Mouse (Mus musculus): ENCODE data around the gene Fam149b. TPM values are rescaled to one million over a fixed set of nuclear protein-coding genes. Genes with fewer than 3 reads are reported as not detected.

The Fam149b gene
- total RNA-seq, 1 experiment: 19.6 TPM

- in situ Hi-C loops (cut with MboI; ENCODE audit: low sequenced_read_pairs in 2 of 2, unreplicated experiment in 2 of 2): no loop called here
- Histone ChIP-seq H3K27ac (ENCODE audit: insufficient read depth, low read depth, low read length, poor library complexity, severe bottlenecking) (no peak overlapping the region), H3K4me3 (ENCODE audit: insufficient read depth in 1 of 2, low read depth in 1 of 2, low read length in 2 of 2, poor library complexity in 1 of 2, severe bottlenecking in 1 of 2) (no peak overlapping the region), H3K9ac (ENCODE audit: insufficient read depth, low read depth, low read length, poor library complexity, severe bottlenecking) (no peak overlapping the region), H3K36me3 (ENCODE audit: control insufficient read depth, insufficient read depth, low read length, poor library complexity, severe bottlenecking) (peaks cover 3% of the 10 kb centered on the region; the same call in 1 of the 2 replicates), H3K4me1 (ENCODE audit: control insufficient read depth in 2 of 2, insufficient read depth in 2 of 2, low read length in 2 of 2, poor library complexity in 1 of 2) (no peaks in the 10 kb centered on the region), H3K9me3 (ENCODE audit: control insufficient read depth, insufficient read depth, low read depth, low read length) (no peaks in the 10 kb centered on the region)
- no peak for DNase-seq (ENCODE audit: low read depth, low spot score)
- no peak for TF ChIP-seq HCFC1 (IDR thresholded peaks at IDR 0.05; ENCODE audit: borderline replicate concordance, insufficient read depth, low read length)
- TF ChIP-seq MAFK (IDR thresholded peaks at IDR 0.05; ENCODE audit: insufficient read depth, low read depth, low read length): no peak
- TF ChIP-seq CHD2 (IDR thresholded peaks at IDR 0.05; ENCODE audit: low read depth, low read length): no peak
- no peak for TF ChIP-seq ZC3H11A (IDR thresholded peaks at IDR 0.05; ENCODE audit: borderline replicate concordance, low read depth, low read length)
- TF ChIP-seq ZNF384 (IDR thresholded peaks at IDR 0.05; ENCODE audit: low read depth, low read length): no peak
Observed at GRCm38 (mm10) chr14:20370798-20371197, 22.8 kb downstream of the Fam149b start.

- Histone ChIP-seq H3K4me3 (ENCODE audit: insufficient read depth in 1 of 2, low read depth in 1 of 2, low read length in 2 of 2, poor library complexity in 1 of 2, severe bottlenecking in 1 of 2) (no peak overlapping the region), H3K4me1 (ENCODE audit: control insufficient read depth in 2 of 2, insufficient read depth in 2 of 2, low read length in 2 of 2, poor library complexity in 1 of 2) (no peaks in the 10 kb centered on the region), H3K9me3 (ENCODE audit: control insufficient read depth, insufficient read depth, low read depth, low read length) (no peaks in the 10 kb centered on the region), H3K27ac (ENCODE audit: insufficient read depth, low read depth, low read length, poor library complexity, severe bottlenecking) (no peak overlapping the region), H3K36me3 (ENCODE audit: control insufficient read depth, insufficient read depth, low read length, poor library complexity, severe bottlenecking) (peaks cover 3% of the 10 kb centered on the region; the same call in 1 of the 2 replicates), H3K9ac (ENCODE audit: insufficient read depth, low read depth, low read length, poor library complexity, severe bottlenecking) (no peak overlapping the region)
- no peak for DNase-seq (ENCODE audit: low read depth, low spot score)
- in situ Hi-C loops (cut with MboI; ENCODE audit: low sequenced_read_pairs in 2 of 2, unreplicated experiment in 2 of 2): no loop called here
- TF ChIP-seq ZC3H11A (IDR thresholded peaks at IDR 0.05; ENCODE audit: borderline replicate concordance, low read depth, low read length): no peak
- no peak for TF ChIP-seq MAFK (IDR thresholded peaks at IDR 0.05; ENCODE audit: insufficient read depth, low read depth, low read length)
- no peak for TF ChIP-seq ZNF384 (IDR thresholded peaks at IDR 0.05; ENCODE audit: low read depth, low read length)
- no peak for TF ChIP-seq CHD2 (IDR thresholded peaks at IDR 0.05; ENCODE audit: low read depth, low read length)
- no peak for TF ChIP-seq HCFC1 (IDR thresholded peaks at IDR 0.05; ENCODE audit: borderline replicate concordance, insufficient read depth, low read length)
Observed at GRCm38 (mm10) chr14:20371854-20372253, 23.9 kb downstream of the Fam149b start.

- DNase-seq (ENCODE audit: low read depth, low spot score): no peak
- no peak overlapping the region for H3K4me3 ChIP-seq (ENCODE audit: insufficient read depth in 1 of 2, low read depth in 1 of 2, low read length in 2 of 2, poor library complexity in 1 of 2, severe bottlenecking in 1 of 2)
- 0 out of 4 replicates have a peak, but pooled peaks cover 0 to 2% of the 10 kb centered on the region in 2 experiments for H3K4me1 ChIP-seq (ENCODE audit: control insufficient read depth in 2 of 2, insufficient read depth in 2 of 2, low read length in 2 of 2, poor library complexity in 1 of 2)
- H3K9ac ChIP-seq (ENCODE audit: insufficient read depth, low read depth, low read length, poor library complexity, severe bottlenecking): no peak overlapping the region
- in situ Hi-C loops (cut with MboI; ENCODE audit: low sequenced_read_pairs in 2 of 2, unreplicated experiment in 2 of 2): loop anchor here in 1 of 2 experiments (25.0 kb wide), 1 partner anchor 110 kb away; the partner anchor contains the start of genes Anxa7 and Mss51
- H3K9me3 ChIP-seq (ENCODE audit: control insufficient read depth, insufficient read depth, low read depth, low read length): no peaks in the 10 kb centered on the region
- TF ChIP-seq ZC3H11A (IDR thresholded peaks at IDR 0.05; ENCODE audit: borderline replicate concordance, low read depth, low read length): no peak
- no peak for TF ChIP-seq HCFC1 (IDR thresholded peaks at IDR 0.05; ENCODE audit: borderline replicate concordance, insufficient read depth, low read length)
- TF ChIP-seq MAFK (IDR thresholded peaks at IDR 0.05; ENCODE audit: insufficient read depth, low read depth, low read length): no peak
- TF ChIP-seq CHD2 (IDR thresholded peaks at IDR 0.05; ENCODE audit: low read depth, low read length): no peak
- no peak for TF ChIP-seq ZNF384 (IDR thresholded peaks at IDR 0.05; ENCODE audit: low read depth, low read length)
- H3K27ac ChIP-seq (ENCODE audit: insufficient read depth, low read depth, low read length, poor library complexity, severe bottlenecking): no peak overlapping the region
- H3K36me3 ChIP-seq (ENCODE audit: control insufficient read depth, insufficient read depth, low read length, poor library complexity, severe bottlenecking): peaks cover 3% of the 10 kb centered on the region; the same call in 1 of the 2 replicates
Observed at GRCm38 (mm10) chr14:20377112-20377521, 29.2 kb downstream of the Fam149b start.

- H3K9me3 ChIP-seq (ENCODE audit: control insufficient read depth, insufficient read depth, low read depth, low read length): no peaks in the 10 kb centered on the region
- in situ Hi-C loops (cut with MboI; ENCODE audit: low sequenced_read_pairs in 2 of 2, unreplicated experiment in 2 of 2): loop anchor here in 1 of 2 experiments (25.0 kb wide), 1 partner anchor 109 kb away; the partner anchor contains the start of genes Anxa7 and Mss51
- H3K36me3 ChIP-seq (ENCODE audit: control insufficient read depth, insufficient read depth, low read length, poor library complexity, severe bottlenecking): peaks cover 3% of the 10 kb centered on the region; the same call in 1 of the 2 replicates
- DNase-seq (ENCODE audit: low read depth, low spot score): no peak
- no peak overlapping the region for H3K9ac ChIP-seq (ENCODE audit: insufficient read depth, low read depth, low read length, poor library complexity, severe bottlenecking)
- H3K27ac ChIP-seq (ENCODE audit: insufficient read depth, low read depth, low read length, poor library complexity, severe bottlenecking): no peak overlapping the region
- peak overlapping the region in 1 of 2 experiments; percentile 13; a peak in 1 of 4 replicates for H3K4me3 ChIP-seq (ENCODE audit: insufficient read depth in 1 of 2, low read depth in 1 of 2, low read length in 2 of 2, poor library complexity in 1 of 2, severe bottlenecking in 1 of 2)
- 0 out of 4 replicates have a peak, but pooled peaks cover 0 to 2% of the 10 kb centered on the region in 2 experiments for H3K4me1 ChIP-seq (ENCODE audit: control insufficient read depth in 2 of 2, insufficient read depth in 2 of 2, low read length in 2 of 2, poor library complexity in 1 of 2)
- TF ChIP-seq MAFK (IDR thresholded peaks at IDR 0.05; ENCODE audit: insufficient read depth, low read depth, low read length): no peak
- no peak for TF ChIP-seq CHD2 (IDR thresholded peaks at IDR 0.05; ENCODE audit: low read depth, low read length)
- no peak for TF ChIP-seq ZC3H11A (IDR thresholded peaks at IDR 0.05; ENCODE audit: borderline replicate concordance, low read depth, low read length)
- no peak for TF ChIP-seq ZNF384 (IDR thresholded peaks at IDR 0.05; ENCODE audit: low read depth, low read length)
Observed at GRCm38 (mm10) chr14:20378313-20379061, 30.5 kb downstream of the Fam149b start.

All from ES-E14 (cell line).